Comparison of ENCODE assay signal across 8 mouse cellular contexts in genomic region chr1:193370096-193370495, GRCm38 (mm10). TPM values are rescaled to one million over a fixed set of nuclear protein-coding genes. Genes with fewer than 3 reads are reported as not detected.
DNase-seq lines count a peak whose midpoint lies in the region; ATAC-seq and TF ChIP-seq lines count a peak whose summit lies in the region.

Gene Camk1g, minus strand, starts transcription at chr1:193370298.

- H3K9me3 ChIP-seq in lung, embryonic 16.5 days (ENCODE audit: control insufficient read depth, low read length), result no peaks in the 10 kb centered on the region
- H3K9me3 ChIP-seq in embryonic facial prominence, embryonic 13.5 days, result no peaks in the 10 kb centered on the region
- no peaks in the 10 kb centered on the region for H3K9me3 ChIP-seq in intestine, embryonic 14.5 days (ENCODE audit: control insufficient read depth, low read length)
- no peaks in the 10 kb centered on the region for H3K9me3 ChIP-seq in limb, embryonic 15.5 days

- peak; percentile 83 for ATAC-seq in lung, embryonic 16.5 days (ENCODE audit: low read depth)
- peak; percentile 76 for ATAC-seq in embryonic facial prominence, embryonic 13.5 days (ENCODE audit: insufficient number of reproducible peaks, insufficient read depth, low FRiP score, low TSS enrichment, low read depth)
- peak; percentile 78 for ATAC-seq in intestine, embryonic 14.5 days (replicated peaks; ENCODE audit: low FRiP score, low TSS enrichment, low read depth)
- ATAC-seq in limb, embryonic 15.5 days (ENCODE audit: insufficient number of reproducible peaks, low FRiP score, low TSS enrichment, low read depth), result peak; percentile 50; the same call in 1 of the 2 replicates

- peak within 1 kb of the TSS; percentile 83 for H3K27ac ChIP-seq in lung, embryonic 16.5 days (ENCODE audit: low read length)
- peak within 1 kb of the TSS; percentile 64 for H3K27ac ChIP-seq in embryonic facial prominence, embryonic 13.5 days
- no peak within 1 kb of the TSS for H3K27ac ChIP-seq in intestine, embryonic 14.5 days (ENCODE audit: low read depth)
- no peak within 1 kb of the TSS for H3K27ac ChIP-seq in limb, embryonic 15.5 days

- no peak for DNase-seq in lung, adult 2 months
- peak; percentile 75 for DNase-seq in intestine, embryonic 14.5 days (ENCODE audit: low spot score)
- peak; percentile 42 for DNase-seq in yolk sac, embryonic 10.5 days (ENCODE audit: low spot score)
- DNase-seq in gastrocnemius, adult 18-20 months (ENCODE audit: low spot score), result no peak
- DNase-seq in adrenal gland, adult 18-20 months (ENCODE audit: low spot score in 2 of 2), result no peak

- H3K9ac ChIP-seq in lung, embryonic 16.5 days (ENCODE audit: low read length), result peak within 1 kb of the TSS; percentile 71
- peak within 1 kb of the TSS; percentile 78 for H3K9ac ChIP-seq in embryonic facial prominence, embryonic 13.5 days
- H3K9ac ChIP-seq in intestine, embryonic 14.5 days (ENCODE audit: low read length), result peak within 1 kb of the TSS; percentile 49
- H3K9ac ChIP-seq in limb, embryonic 15.5 days, result no peak within 1 kb of the TSS

- 6% methylated on average over 2 of the region's 2 CpGs for WGBS in lung, embryonic 16.5 days
- 17% methylated on average over 2 of the region's 2 CpGs for WGBS in lung, adult 2 months
- 2% methylated on average over 2 of the region's 2 CpGs for WGBS in embryonic facial prominence, embryonic 13.5 days
- WGBS in intestine, embryonic 14.5 days, result 3% methylated on average over 2 of the region's 2 CpGs
- WGBS in limb, embryonic 15.5 days, result 5% methylated on average over 2 of the region's 2 CpGs

- H3K27me3 ChIP-seq in lung, embryonic 16.5 days (ENCODE audit: control insufficient read depth, insufficient read depth, low read depth, low read length), result no peaks in the 10 kb centered on the region
- no peaks in the 10 kb centered on the region for H3K27me3 ChIP-seq in embryonic facial prominence, embryonic 13.5 days
- H3K27me3 ChIP-seq in intestine, embryonic 14.5 days (replicated peaks; ENCODE audit: control insufficient read depth, insufficient read depth, low read length), result no peaks in the 10 kb centered on the region
- no peaks in the 10 kb centered on the region for H3K27me3 ChIP-seq in limb, embryonic 15.5 days

- TF ChIP-seq CTCF in lung, adult 2 months (IDR thresholded peaks at IDR 0.05; ENCODE audit: insufficient read depth, low read length), result no peak

- peak within 1 kb of the TSS; percentile 56 for H3K4me2 ChIP-seq in lung, embryonic 16.5 days (ENCODE audit: low read depth, low read length)
- peak within 1 kb of the TSS; percentile 89 for H3K4me2 ChIP-seq in embryonic facial prominence, embryonic 13.5 days
- H3K4me2 ChIP-seq in intestine, embryonic 14.5 days (ENCODE audit: low read length), result peak within 1 kb of the TSS; percentile 58
- peak within 1 kb of the TSS; percentile 35 for H3K4me2 ChIP-seq in limb, embryonic 15.5 days

- peak within 1 kb of the TSS; percentile 57 for H3K4me3 ChIP-seq in lung, embryonic 16.5 days (ENCODE audit: low read length)
- H3K4me3 ChIP-seq in lung, adult 2 months (replicated peaks; ENCODE audit: extremely low read depth, low read depth, low read length), result no peak within 1 kb of the TSS
- peak within 1 kb of the TSS; percentile 59 for H3K4me3 ChIP-seq in embryonic facial prominence, embryonic 13.5 days
- H3K4me3 ChIP-seq in intestine, embryonic 14.5 days (ENCODE audit: low read depth, low read length), result peak within 1 kb of the TSS; percentile 44
- peak within 1 kb of the TSS; percentile 38 for H3K4me3 ChIP-seq in limb, embryonic 15.5 days

- TF ChIP-seq POLR2A in lung, adult 2 months (IDR thresholded peaks at IDR 0.05; ENCODE audit: borderline replicate concordance, extremely low read depth, low read depth, low read length), result no peak

- no peaks in the 10 kb centered on the region; the same call in none of the 2 replicates for H3K4me1 ChIP-seq in lung, embryonic 16.5 days (replicated peaks; ENCODE audit: control insufficient read depth, insufficient read depth, low read length)
- H3K4me1 ChIP-seq in lung, adult 2 months (ENCODE audit: control insufficient read depth, insufficient read depth, low read length), result no peaks in the 10 kb centered on the region
- H3K4me1 ChIP-seq in embryonic facial prominence, embryonic 13.5 days, result peaks cover 34% of the 10 kb centered on the region
- H3K4me1 ChIP-seq in intestine, embryonic 14.5 days (replicated peaks; ENCODE audit: control insufficient read depth, insufficient read depth, low read length), result peaks cover 13% of the 10 kb centered on the region
- peaks cover 25% of the 10 kb centered on the region for H3K4me1 ChIP-seq in limb, embryonic 15.5 days

- H3K36me3 ChIP-seq in lung, embryonic 16.5 days (ENCODE audit: control insufficient read depth, insufficient read depth, low read length), result no peaks in the 10 kb centered on the region
- no peaks in the 10 kb centered on the region for H3K36me3 ChIP-seq in embryonic facial prominence, embryonic 13.5 days
- H3K36me3 ChIP-seq in intestine, embryonic 14.5 days (ENCODE audit: control insufficient read depth, insufficient read depth, low read length), result no peaks in the 10 kb centered on the region
- H3K36me3 ChIP-seq in limb, embryonic 15.5 days, result no peaks in the 10 kb centered on the region

RNA-seq across cellular contexts. Expression of gene Camk1g, which starts in this region (rescaled TPM):
- 43.2 and 45.0 TPM in 2 replicates for polyA plus RNA-seq in lung, embryonic 16.5 days (2015; fragmentation: Nextera tagmentation; extraction: Ambion mirVana)
- polyA plus RNA-seq in lung, adult 2 months (2012; rRNA removed), result 0.15 and 0.26 TPM in 2 replicates
- polyA plus RNA-seq in embryonic facial prominence, embryonic 13.5 days (2015; fragmentation: Nextera tagmentation; extraction: Ambion mirVana), result 22.9 and 23.7 TPM in 2 replicates
- 9.5 and 10.7 TPM in 2 replicates for polyA plus RNA-seq in intestine, embryonic 14.5 days (2014; fragmentation: Nextera tagmentation; extraction: Ambion mirVana)
- 7.4 and 7.8 TPM in 2 replicates for polyA plus RNA-seq in limb, embryonic 15.5 days (2015; fragmentation: Nextera tagmentation; extraction: Ambion mirVana)
- under 1 TPM in 1 of 2 experiments, not detected in 1; 0.40 TPM for total RNA-seq in gastrocnemius, adult 18-20 months (2021)
- under 1 TPM; 0.13 to 0.17 TPM for total RNA-seq in adrenal gland, adult 18-20 months (2021)

Comparison
In these comparisons a context has a peak if more than half of its experiments do, and no peak if none do; other contexts are left out.
1. H3K27ac ChIP-seq: peak in lung, embryonic 16.5 days (single experiment) and embryonic facial prominence, embryonic 13.5 days (single experiment); none in intestine, embryonic 14.5 days (single experiment) and limb, embryonic 15.5 days (single experiment).
2. H3K4me2 ChIP-seq: peak in every context shown above with its lines; median percentile 89 in embryonic facial prominence, embryonic 13.5 days; 58 in intestine, embryonic 14.5 days; 56 in lung, embryonic 16.5 days; 35 in limb, embryonic 15.5 days.
3. DNase-seq: peak in intestine, embryonic 14.5 days (single experiment) and yolk sac, embryonic 10.5 days (single experiment); none in lung, adult 2 months (single experiment), gastrocnemius, adult 18-20 months (single experiment) and adrenal gland, adult 18-20 months (0 of 2).
4. Peak in every context shown above with its lines, with median percentiles within 50 percentile points of each other: ATAC-seq.